Mouse (Mus musculus): ENCODE data around the gene Clec2h.
"Not testable (repeated sequence)": the region's sequence is repeated elsewhere in the genome, so short reads cannot be mapped to it uniquely, and the experiment has no call there.

Clec2h gene

DNA sequence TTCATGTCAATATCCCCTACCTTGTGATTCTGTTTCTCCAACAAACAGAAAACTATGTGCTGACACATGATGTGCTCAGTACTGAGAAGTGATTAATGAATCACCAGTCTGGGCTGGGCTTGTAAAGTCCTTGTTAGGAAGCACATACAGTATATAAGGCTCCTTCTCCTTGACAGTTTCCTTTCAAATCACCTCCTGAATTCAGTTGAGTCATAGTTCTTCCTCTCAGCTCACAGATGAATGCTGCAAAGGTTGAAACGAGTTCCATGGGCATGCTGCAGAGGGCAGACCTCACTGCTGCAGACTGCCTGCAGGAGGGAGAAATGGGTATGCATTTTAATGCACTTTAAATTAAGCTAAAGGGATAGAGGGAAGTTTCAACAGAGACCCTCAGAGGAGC lies at the start of gene Clec2h:
Clec2h (plus strand) TSS at position 180 of the 400 bp plus-strand sequence.
- in situ Hi-C loops (cut with MboI, MseI): no loop called here

- in situ Hi-C loops (cut with MboI, MseI): loop anchor here (25.0 kb wide), 1 partner anchor 1515 kb away; the partner anchor contains the start of gene Klra8
These were observed 39.5 kb upstream of the Clec2h start for GRCm38 (mm10) chr6:128622733-128623132.

DNA sequence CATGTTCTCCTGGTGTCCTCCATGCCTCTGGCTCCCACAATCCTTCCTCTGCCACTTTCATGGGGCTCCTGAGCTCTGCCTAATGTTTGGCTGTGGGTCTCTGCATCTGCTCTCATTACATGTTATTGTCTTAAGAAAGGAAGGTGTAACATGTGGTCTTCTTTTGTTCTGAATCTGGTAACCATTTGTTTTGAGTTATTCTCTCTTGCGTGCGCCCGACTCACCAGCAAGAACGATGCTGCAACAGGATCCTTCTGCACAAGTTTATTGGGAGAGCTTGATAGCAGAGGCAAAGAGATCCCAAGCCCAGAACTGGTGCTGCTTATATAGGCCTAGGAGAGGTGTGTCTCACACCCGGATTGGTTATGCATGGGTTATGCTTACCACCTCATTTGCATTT lies 38.8 kb upstream of the Clec2h start, which contains the start of gene Klrb1a:
Klrb1a (minus strand) TSS at position 101 of the 400 bp plus-strand sequence.
- in situ Hi-C loops (cut with MboI, MseI): loop anchor here (25.0 kb wide), 1 partner anchor 1514 kb away; the partner anchor contains the start of gene Klra8

DNA sequence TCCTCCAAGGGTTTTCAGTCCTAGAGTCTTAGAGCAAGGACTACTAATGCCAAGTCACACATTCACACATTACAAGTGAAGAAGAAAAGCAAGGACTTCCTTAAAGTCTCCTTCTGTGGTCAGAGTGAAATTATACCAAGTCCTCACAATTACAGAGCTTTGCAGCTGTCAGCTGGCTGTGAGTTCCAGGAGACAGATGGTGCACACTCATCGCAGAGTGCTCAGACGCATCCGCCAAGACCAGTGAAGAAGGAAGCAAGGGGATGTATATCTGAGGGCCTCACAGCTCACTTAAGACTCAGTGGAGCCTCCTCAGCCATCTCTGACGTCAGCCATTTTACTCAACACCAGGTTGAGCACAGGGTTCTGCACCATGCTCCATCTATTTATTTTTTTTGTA lies 37.8 kb upstream of the Clec2h start:
- in situ Hi-C loops (cut with MboI, MseI): loop anchor here (25.0 kb wide), 1 partner anchor 1513 kb away; the partner anchor contains the start of gene Klra8

- in situ Hi-C loops (cut with MboI, MseI): not testable (repeated sequence)
These were observed 36.9 kb upstream of the Clec2h start for GRCm38 (mm10) chr6:128625246-128625645.

GRCm38 (mm10) chr6:128629771-128630739 lies 32.1 kb upstream of the Clec2h start:
- in situ Hi-C loops (cut with MboI, MseI): not testable (repeated sequence)

DNA sequence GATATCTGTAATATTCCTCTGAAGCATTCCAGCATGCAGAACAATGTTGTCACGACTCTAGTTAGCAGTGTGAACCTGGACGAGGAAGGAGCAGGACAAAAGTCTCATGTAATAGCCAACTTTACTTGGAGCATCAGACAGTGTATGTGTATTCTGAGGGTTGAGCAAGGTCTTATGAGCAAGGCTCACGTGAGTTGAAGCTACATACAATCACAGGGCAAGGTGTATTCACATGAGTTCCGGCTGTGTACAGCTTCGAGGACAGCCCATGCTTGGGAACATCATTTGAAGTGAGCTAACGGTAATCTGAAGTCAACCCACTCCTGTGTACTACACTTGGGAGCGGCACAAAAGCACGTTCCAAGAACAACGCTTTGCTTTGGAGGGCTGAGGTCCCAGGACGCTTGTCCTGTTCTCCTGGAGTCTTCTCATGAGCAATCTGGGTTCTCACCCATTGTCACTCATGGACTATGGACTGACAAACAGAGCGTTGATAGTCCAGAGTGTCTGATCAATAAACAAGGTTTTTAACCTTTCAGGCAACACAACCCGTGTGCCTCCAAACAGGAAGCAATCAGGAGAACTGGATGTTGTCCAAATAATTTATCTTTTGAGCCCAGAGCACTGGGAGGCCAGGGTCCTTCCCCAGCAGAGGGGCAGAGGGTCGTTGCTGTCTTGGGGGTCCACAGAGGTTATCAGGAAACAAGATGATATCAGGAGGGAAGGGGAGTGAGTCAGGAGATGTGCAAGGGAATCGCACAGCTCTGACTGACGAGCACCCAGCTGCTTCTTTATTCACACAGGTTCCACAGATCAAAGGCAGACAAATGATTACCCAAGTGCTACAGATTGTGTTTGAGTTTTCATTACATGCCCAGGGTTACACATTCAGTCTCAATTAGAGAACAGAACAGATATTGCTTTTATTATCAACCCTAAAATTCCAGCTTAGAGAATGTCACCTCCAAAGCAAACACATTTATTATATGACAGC lies 31.0 kb upstream of the Clec2h start:
- in situ Hi-C loops (cut with MboI, MseI): not testable (repeated sequence)

DNA sequence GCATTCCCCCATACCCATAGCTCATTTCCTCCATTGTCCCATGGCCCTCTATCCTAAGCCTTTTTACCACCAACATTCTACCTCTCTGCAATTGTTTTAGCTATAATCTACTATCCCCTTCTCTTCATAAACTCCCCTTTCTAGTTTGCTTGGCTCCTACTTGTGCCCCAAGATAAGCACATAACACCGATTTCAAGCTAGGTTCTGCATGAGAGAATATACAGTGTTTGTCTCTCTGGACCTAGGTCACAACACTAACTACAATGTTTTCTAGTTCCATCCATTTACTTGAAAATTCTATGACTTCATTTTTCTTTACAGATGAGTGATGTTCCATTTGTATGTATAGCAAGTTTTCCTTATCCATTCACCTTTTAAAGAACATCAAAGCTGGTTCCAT lies 21.5 kb upstream of the Clec2h start:
- in situ Hi-C loops (cut with MboI, MseI): loop anchor here (10.0 kb wide), 1 partner anchor 1604 kb away; no protein-coding TSS in a partner anchor

DNA sequence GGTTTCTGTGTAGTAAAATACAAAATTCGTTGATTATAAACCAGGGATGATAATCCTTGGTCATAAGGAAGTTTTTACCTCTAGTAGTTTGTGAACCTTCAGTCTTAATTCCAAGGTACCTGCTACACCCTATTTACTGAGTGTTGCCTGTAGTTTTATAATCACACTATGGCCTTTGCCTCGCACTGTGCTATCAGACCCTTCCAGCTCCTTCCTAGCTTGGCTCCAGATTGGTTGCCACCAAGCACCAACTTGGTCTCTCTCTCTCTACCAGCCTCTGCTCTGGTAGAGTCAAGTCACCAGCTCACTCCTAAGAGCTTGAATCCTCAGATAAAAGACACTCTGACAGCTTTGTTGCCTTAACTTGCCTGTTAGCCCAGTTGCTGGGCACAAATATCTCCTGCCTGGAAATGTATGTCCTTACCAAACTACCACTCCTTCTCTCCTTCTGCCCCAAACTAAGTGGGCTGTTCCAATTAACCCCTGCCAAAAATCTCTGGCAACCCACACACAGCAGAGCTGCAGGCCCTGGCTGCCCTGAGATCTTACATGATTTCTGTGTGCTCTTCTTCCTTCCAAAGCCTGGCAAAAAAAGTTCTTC lies 21.0 kb upstream of the Clec2h start:
- in situ Hi-C loops (cut with MboI, MseI): loop anchor here (10.0 kb wide), 1 partner anchor 1604 kb away; no protein-coding TSS in a partner anchor

DNA sequence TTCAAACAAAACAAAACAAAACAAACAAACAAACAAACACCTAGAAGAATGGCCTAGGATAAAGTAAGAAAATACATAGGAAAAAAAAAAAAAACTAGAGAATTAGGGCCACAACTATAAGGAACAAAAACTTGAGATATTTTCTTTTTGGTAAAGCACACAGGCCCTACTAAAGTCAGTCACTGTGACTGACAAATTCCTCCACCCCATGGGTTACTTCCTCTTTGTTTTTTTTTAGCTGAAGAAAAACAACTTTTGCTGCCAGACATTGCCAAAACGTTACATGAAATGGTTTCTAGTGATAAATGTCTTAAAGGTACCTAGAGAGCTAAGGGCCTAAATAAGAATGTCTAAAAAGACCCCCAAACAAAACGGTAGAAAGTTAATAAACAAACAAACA lies 18.2 kb upstream of the Clec2h start:
- in situ Hi-C loops (cut with MboI, MseI): loop anchor here (10.0 kb wide), 1 partner anchor 1601 kb away; no protein-coding TSS in a partner anchor

DNA sequence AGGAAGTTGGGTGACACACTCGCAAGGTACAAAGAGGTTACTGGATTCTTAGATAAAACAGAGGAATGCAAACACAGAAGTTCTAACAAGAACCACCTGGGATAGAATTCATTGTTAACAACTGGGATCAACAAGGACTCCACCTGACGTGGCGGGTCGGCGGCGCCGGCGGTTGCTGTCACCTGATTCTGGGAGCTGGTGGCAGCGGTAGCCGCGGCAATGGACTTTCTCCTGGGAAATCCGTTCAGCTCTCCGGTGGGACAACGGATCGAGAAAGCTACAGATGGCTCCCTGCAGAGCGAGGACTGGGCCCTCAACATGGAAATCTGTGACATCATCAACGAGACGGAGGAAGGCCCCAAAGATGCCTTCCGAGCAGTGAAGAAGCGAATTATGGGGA lies 17.5 kb upstream of the Clec2h start:
- in situ Hi-C loops (cut with MboI, MseI): loop anchor here (10.0 kb wide), 1 partner anchor 1600 kb away; no protein-coding TSS in a partner anchor

DNA sequence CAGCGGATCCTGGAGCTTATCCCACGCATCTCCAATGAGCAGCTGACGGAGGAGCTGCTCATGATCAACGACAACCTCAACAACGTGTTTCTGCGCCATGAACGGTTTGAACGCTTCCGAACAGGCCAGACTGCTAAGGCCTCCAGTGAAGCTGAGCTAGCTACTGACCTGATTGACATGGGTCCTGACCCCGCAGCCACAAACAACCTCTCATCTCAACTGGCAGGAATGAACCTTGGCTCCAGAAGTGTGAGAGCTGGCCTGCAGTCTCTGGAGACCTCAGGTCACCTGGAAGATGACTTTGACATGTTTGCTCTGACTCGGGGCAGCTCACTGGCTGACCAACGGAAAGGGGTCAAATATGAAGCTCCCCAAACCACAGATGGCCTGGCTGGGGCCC lies 16.5 kb upstream of the Clec2h start:
- in situ Hi-C loops (cut with MboI, MseI): loop anchor here (10.0 kb wide), 1 partner anchor 1599 kb away; no protein-coding TSS in a partner anchor

DNA sequence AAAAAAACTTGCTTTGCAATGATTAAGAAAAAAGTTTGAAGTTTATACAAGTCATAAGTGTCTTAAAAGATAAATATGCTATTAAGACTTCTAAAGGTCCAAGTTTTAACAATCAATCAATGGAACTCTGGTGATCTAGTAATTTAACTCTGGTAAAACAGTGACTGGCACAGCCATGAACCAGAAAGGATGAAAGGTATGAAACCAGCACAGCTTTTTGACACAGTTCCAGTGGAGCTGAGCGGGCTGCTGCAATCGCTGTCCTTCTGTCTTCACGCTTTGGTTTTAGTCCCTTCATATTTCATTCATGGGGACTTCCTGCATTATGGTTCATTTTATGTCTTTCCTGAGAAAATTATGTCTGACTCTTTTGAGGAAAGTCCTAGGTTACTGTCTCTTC lies 12.5 kb upstream of the Clec2h start:
- in situ Hi-C loops (cut with MboI, MseI): loop anchor here (10.0 kb wide), 2 partner anchors 1595 to 1735 kb away; no protein-coding TSS in a partner anchor

DNA sequence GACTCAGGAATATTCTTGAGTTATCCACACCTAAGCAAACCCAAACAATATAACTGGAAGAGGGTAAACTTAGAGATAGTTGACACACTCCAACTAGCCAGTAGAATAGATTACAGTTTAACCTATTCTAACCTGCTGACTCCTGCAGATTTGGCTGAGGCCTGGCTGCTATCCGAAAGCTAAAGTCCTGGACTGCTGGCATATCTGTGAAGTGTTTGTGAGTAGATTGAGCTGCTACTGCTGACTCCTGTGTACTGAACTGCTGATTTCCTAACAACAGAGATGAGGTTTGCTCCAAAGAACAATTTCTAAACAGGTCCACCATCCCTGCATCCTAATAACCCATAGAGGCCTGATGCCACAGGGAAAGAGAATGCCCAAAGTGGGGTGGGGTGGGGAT lies 12.0 kb upstream of the Clec2h start:
- in situ Hi-C loops (cut with MboI, MseI): loop anchor here (10.0 kb wide), 1 partner anchor 1735 kb away; no protein-coding TSS in a partner anchor

GRCm38 (mm10) chr6:128650827-128651226 lies 11.4 kb upstream of the Clec2h start:
- in situ Hi-C loops (cut with MboI, MseI): loop anchor here (10.0 kb wide), 1 partner anchor 1736 kb away; no protein-coding TSS in a partner anchor

DNA sequence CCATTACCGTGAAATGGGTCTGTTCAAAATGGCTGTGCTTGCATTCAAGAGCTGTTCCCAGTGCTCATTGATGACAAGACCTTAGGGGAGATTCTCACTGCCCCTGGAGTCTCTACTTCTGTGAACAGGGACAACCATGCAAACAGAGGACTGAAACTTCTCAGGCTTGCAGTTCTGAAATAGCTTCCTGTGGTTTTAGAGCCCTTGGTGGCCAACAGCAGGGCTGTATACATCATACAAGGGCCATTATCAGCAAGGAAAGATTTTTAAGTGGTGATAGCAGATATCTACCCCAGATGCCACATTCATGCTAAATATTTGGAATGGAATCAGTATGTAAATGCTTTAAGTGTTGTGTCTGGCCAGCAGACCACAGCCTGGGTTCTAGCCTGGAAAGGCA lies 9.2 kb upstream of the Clec2h start:
- in situ Hi-C loops (cut with MboI, MseI): loop anchor here (10.0 kb wide), 1 partner anchor 1738 kb away; no protein-coding TSS in a partner anchor

- in situ Hi-C loops (cut with MboI, MseI): no loop called here
These were observed 936 bp upstream of the Clec2h start for GRCm38 (mm10) chr6:128661249-128661648.

DNA sequence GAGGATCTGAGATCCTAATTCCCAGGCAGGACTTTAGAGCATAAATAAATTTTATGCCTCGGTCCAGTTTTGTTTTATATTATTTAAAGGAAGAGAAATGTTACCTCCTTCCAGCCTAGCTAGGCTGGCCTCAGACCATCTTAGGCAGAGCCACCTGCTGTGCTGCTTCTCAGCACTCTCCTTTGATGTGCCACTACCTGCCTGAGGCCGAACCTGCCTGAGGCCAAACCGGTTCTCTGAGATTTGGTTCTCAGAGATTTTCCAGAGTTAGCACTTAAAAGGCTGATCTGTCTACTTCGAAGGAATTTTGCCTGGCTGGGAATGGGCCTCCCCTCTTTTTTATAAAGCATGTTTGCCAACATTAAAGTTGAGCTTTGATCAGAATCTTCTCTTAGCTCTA lies 7.8 kb downstream of the Clec2h start:
- in situ Hi-C loops (cut with MboI, MseI): no loop called here

GRCm38 (mm10) chr6:128679574-128679973 lies 17.4 kb downstream of the Clec2h start:
- in situ Hi-C loops (cut with MboI, MseI): no loop called here

GRCm38 (mm10) chr6:128701691-128702090 lies 39.5 kb downstream of the Clec2h start:
- in situ Hi-C loops (cut with MboI, MseI): no loop called here

DNA sequence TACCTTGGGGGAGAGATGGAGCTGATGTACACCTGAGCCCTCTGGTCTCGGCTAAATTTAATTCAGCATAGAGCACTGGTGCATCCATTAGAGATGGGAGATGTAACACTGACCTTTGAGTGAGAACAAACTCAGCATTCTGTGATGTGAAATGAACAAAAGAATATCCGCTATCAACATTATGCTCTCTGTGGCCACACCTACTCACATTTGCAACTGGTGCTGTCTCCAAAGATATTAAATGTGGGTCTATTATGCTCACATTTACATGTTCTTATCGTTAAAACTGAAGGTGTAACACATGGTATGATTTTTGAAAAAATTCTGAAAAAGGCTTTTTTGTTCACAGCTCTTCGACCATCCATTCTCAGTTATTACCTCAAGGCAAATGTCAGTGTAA lies 60.8 kb downstream of the Clec2h start, which contains the start of gene Klrb1:
Klrb1 (minus strand) TSS at position 101 of the 400 bp plus-strand sequence.
- in situ Hi-C loops (cut with MboI, MseI): no loop called here

Data from regulatory T cell (primary cell).